Mouse (Mus musculus) neural tube, embryonic 15.5 days (tissue): Measurements from ENCODE around the gene Prr5. TPM values are rescaled to one million over a fixed set of nuclear protein-coding genes. Genes with fewer than 3 reads are reported as not detected.
A peak's percentile ranks its signal among the peaks of the same experiment; 100 is the strongest.
"Not testable (repeated sequence)": the region's sequence is repeated elsewhere in the genome, so short reads cannot be mapped to it uniquely, and the experiment has no call there.

Source experiments
- ATAC-seq: fragments of 200-750 bp; cut with Nextera tagmentation; 2 replicates; pipeline ENCODE4 v1.8.0; 2017; ENCODE audit warnings: mild to moderate bottlenecking, moderate TSS enrichment, moderate library complexity; ENCODE audit not compliant: low FRiP score
- H3K27ac ChIP-seq: fragments of 300-500 bp; sonication (generic); replicated peaks from 2 replicates; pipeline ENCODE4 v1.5.1; 2015; ENCODE audit warnings: mild to moderate bottlenecking, inconsistent platforms
- H3K27me3 ChIP-seq: fragments of 300-500 bp; sonication (generic); replicated peaks from 2 replicates; pipeline ENCODE4 v1.6.1; 2015; ENCODE audit warnings: inconsistent platforms
- H3K36me3 ChIP-seq: fragments of 300-500 bp; sonication (generic); 2 replicates; pipeline ENCODE4 v1.6.1; 2015; ENCODE audit warnings: inconsistent platforms
- H3K4me1 ChIP-seq: fragments of 300-500 bp; sonication (generic); 2 replicates; pipeline ENCODE4 v1.6.1; 2015; ENCODE audit warnings: inconsistent platforms
- H3K4me2 ChIP-seq: fragments of 300-500 bp; sonication (generic); 2 replicates; pipeline ENCODE4 v1.6.1; 2015; ENCODE audit warnings: inconsistent platforms, mild to moderate bottlenecking, moderate library complexity
- H3K4me3 ChIP-seq: fragments of 300-500 bp; sonication (generic); replicated peaks from 2 replicates; pipeline ENCODE4 v1.5.1; 2015; ENCODE audit warnings: mild to moderate bottlenecking, inconsistent platforms
- H3K9ac ChIP-seq: fragments of 300-500 bp; sonication (generic); replicated peaks from 2 replicates; pipeline ENCODE4 v1.6.1; 2015; ENCODE audit warnings: mild to moderate bottlenecking, inconsistent platforms
- H3K9me3 ChIP-seq: fragments of 300-500 bp; sonication (generic); replicated peaks from 2 replicates; pipeline ENCODE4 v1.6.1; 2016; ENCODE audit warnings: inconsistent platforms
- WGBS: fragments of 180-500 bp; shearing (Covaris S2); methylation state at CpG from one replicate; pipeline ENCODE4 v1.1.7; 2015; ENCODE audit warnings: mixed read lengths; 5-methylcytosine and 5-hydroxymethylcytosine counted together
- polyA plus RNA-seq: library from polyadenylated mRNA; unstranded; fragments of >200 nt; fragmentation: Nextera tagmentation; extraction: Ambion mirVana; gene quantifications from 2 replicates; pipeline ENCODE4 v1.2.1, GENCODE M21; 2015

The Prr5 gene
- polyA plus RNA-seq, 1 experiment from 2014 or later, result 29.3 TPM

GRCm38 (mm10) chr15:84719791-84720190 is 50.4 kb downstream of the Prr5 start, which contains the start of gene Arhgap8:
Arhgap8 (plus strand) TSS chr15:84720052.
- peaks cover 27% of the 10 kb centered on the region for H3K27me3 ChIP-seq
- 4% methylated on average over 24 of the region's 24 CpGs for WGBS
- H3K4me1 ChIP-seq, result peaks cover 15% of the 10 kb centered on the region
- H3K9me3 ChIP-seq, result no peaks in the 10 kb centered on the region
- peak within 1 kb of the TSS; percentile 48 for H3K4me2 ChIP-seq
- ATAC-seq, result no peak
- no peaks in the 10 kb centered on the region for H3K36me3 ChIP-seq
- H3K27ac ChIP-seq, result no peak within 1 kb of the TSS
- H3K9ac ChIP-seq, result no peak within 1 kb of the TSS
- peak within 1 kb of the TSS; percentile 13; the same call in 1 of the 2 replicates for H3K4me3 ChIP-seq

- Histone ChIP-seq H3K9ac (no peak overlapping the region), H3K4me1 (peaks cover 10% of the 10 kb centered on the region), H3K9me3 (no peaks in the 10 kb centered on the region), H3K4me3 (peak overlapping the region; percentile 13; the same call in 1 of the 2 replicates), H3K4me2 (peak overlapping the region; percentile 48), H3K27ac (no peak overlapping the region), H3K27me3 (peaks cover 27% of the 10 kb centered on the region), H3K36me3 (no peaks in the 10 kb centered on the region)
- ATAC-seq, result no peak
- WGBS, result 6% methylated on average over 33 of the region's 33 CpGs
Measured at GRCm38 (mm10) chr15:84720291-84721204, 51.1 kb downstream of the Prr5 start.

GRCm38 (mm10) chr15:84723656-84724055 is 54.2 kb downstream of the Prr5 start:
- Histone ChIP-seq H3K4me1 (peaks cover 22% of the 10 kb centered on the region), H3K27me3 (peaks cover 27% of the 10 kb centered on the region)
- not testable (repeated sequence) for ATAC-seq, H3K36me3 ChIP-seq, H3K9me3 ChIP-seq, H3K9ac ChIP-seq, H3K27ac ChIP-seq, H3K4me3 ChIP-seq, H3K4me2 ChIP-seq
- 95% methylated on average over 1 of the region's 1 CpGs for WGBS

GRCm38 (mm10) chr15:84724199-84724598 is 54.8 kb downstream of the Prr5 start:
- 77% methylated on average over 4 of the region's 4 CpGs for WGBS

GRCm38 (mm10) chr15:84729685-84730084 is 60.3 kb downstream of the Prr5 start:
- Histone ChIP-seq H3K9me3 (no peaks in the 10 kb centered on the region), H3K27me3 (no peaks in the 10 kb centered on the region), H3K27ac (peak overlapping the region; percentile 43), H3K4me3 (no peak overlapping the region), H3K36me3 (no peaks in the 10 kb centered on the region), H3K4me1 (peaks cover 34% of the 10 kb centered on the region), H3K9ac (no peak overlapping the region), H3K4me2 (no peak overlapping the region)
- 58% methylated on average over 6 of the region's 6 CpGs for WGBS
- ATAC-seq, result peak; percentile 35; the same call in 1 of the 2 replicates

More at GRCm38 (mm10) chr15:84724199-84724598, 54.8 kb downstream of the Prr5 start:
- no peak overlapping the region for H3K4me2 ChIP-seq
- no peak overlapping the region for H3K27ac ChIP-seq
- ATAC-seq, result no peak
- no peak overlapping the region for H3K9ac ChIP-seq
- H3K4me3 ChIP-seq, result no peak overlapping the region
- peaks cover 25% of the 10 kb centered on the region for H3K27me3 ChIP-seq
- no peaks in the 10 kb centered on the region for H3K36me3 ChIP-seq
- no peaks in the 10 kb centered on the region for H3K9me3 ChIP-seq
- H3K4me1 ChIP-seq, result peaks cover 25% of the 10 kb centered on the region

GRCm38 (mm10) chr15:84730893-84731292 is 61.5 kb downstream of the Prr5 start:
- H3K36me3 ChIP-seq, result no peaks in the 10 kb centered on the region
- no peaks in the 10 kb centered on the region for H3K9me3 ChIP-seq
- no peak for ATAC-seq
- 56% methylated on average over 1 of the region's 1 CpGs for WGBS
- H3K4me1 ChIP-seq, result peaks cover 34% of the 10 kb centered on the region
- H3K27ac ChIP-seq, result peak overlapping the region; percentile 63
- no peak overlapping the region for H3K9ac ChIP-seq
- no peak overlapping the region for H3K4me3 ChIP-seq
- no peaks in the 10 kb centered on the region for H3K27me3 ChIP-seq
- no peak overlapping the region for H3K4me2 ChIP-seq

- Histone ChIP-seq H3K4me2 (no peak overlapping the region; the same call in 1 of the 2 replicates), H3K27ac (peak overlapping the region; percentile 63), H3K4me3 (no peak overlapping the region), H3K4me1 (peaks cover 43% of the 10 kb centered on the region), H3K27me3 (no peaks in the 10 kb centered on the region), H3K9me3 (no peaks in the 10 kb centered on the region), H3K36me3 (no peaks in the 10 kb centered on the region), H3K9ac (no peak overlapping the region)
- WGBS, result 12% methylated on average over 18 of the region's 18 CpGs
- 0 out of 2 replicates have a peak, but pooled peaks have one; percentile 34 for ATAC-seq
Measured at GRCm38 (mm10) chr15:84731676-84732424, 62.4 kb downstream of the Prr5 start.

- Histone ChIP-seq H3K4me3 (no peak overlapping the region), H3K4me2 (no peak overlapping the region; the same call in 1 of the 2 replicates), H3K27me3 (no peaks in the 10 kb centered on the region), H3K36me3 (no peaks in the 10 kb centered on the region), H3K27ac (peak overlapping the region; percentile 63), H3K9ac (no peak overlapping the region), H3K4me1 (peaks cover 47% of the 10 kb centered on the region), H3K9me3 (no peaks in the 10 kb centered on the region)
- no peak for ATAC-seq
- 34% methylated on average over 4 of the region's 4 CpGs for WGBS
Measured at GRCm38 (mm10) chr15:84732425-84732749, 63.0 kb downstream of the Prr5 start.

- H3K27me3 ChIP-seq, result no peaks in the 10 kb centered on the region
- H3K27ac ChIP-seq, result peak overlapping the region; percentile 70
- peak overlapping the region; percentile 30 for H3K4me2 ChIP-seq
- H3K4me1 ChIP-seq, result peaks cover 26% of the 10 kb centered on the region
- ATAC-seq, result peak; percentile 75
- 18% methylated on average over 11 of the region's 11 CpGs for WGBS
- H3K9me3 ChIP-seq, result 0 out of 2 replicates have a peak, but pooled peaks cover 3% of the 10 kb centered on the region
- H3K4me3 ChIP-seq, result no peak overlapping the region
- H3K9ac ChIP-seq, result no peak overlapping the region
- no peaks in the 10 kb centered on the region for H3K36me3 ChIP-seq
Measured at GRCm38 (mm10) chr15:84736346-84736993, 67.0 kb downstream of the Prr5 start.

- H3K4me2 ChIP-seq, result no peak overlapping the region
- no peaks in the 10 kb centered on the region for H3K27me3 ChIP-seq
- peaks cover 21% of the 10 kb centered on the region for H3K4me1 ChIP-seq
- H3K4me3 ChIP-seq, result no peak overlapping the region
- WGBS, result 22% methylated on average over 3 of the region's 4 CpGs
- H3K27ac ChIP-seq, result peak overlapping the region; percentile 70; the same call in 1 of the 2 replicates
- 0 out of 2 replicates have a peak, but pooled peaks cover 3% of the 10 kb centered on the region for H3K9me3 ChIP-seq
- no peaks in the 10 kb centered on the region for H3K36me3 ChIP-seq
- 0 out of 2 replicates have a peak, but pooled peaks have one; percentile 44 for ATAC-seq
- no peak overlapping the region for H3K9ac ChIP-seq
Measured at GRCm38 (mm10) chr15:84736994-84737346, 67.5 kb downstream of the Prr5 start.

GRCm38 (mm10) chr15:84738246-84738645 is 68.8 kb downstream of the Prr5 start:
- Histone ChIP-seq H3K27me3 (no peaks in the 10 kb centered on the region), H3K9ac (no peak overlapping the region), H3K4me3 (no peak overlapping the region), H3K36me3 (no peaks in the 10 kb centered on the region), H3K4me1 (peaks cover 13% of the 10 kb centered on the region), H3K4me2 (no peak overlapping the region), H3K9me3 (0 out of 2 replicates have a peak, but pooled peaks cover 3% of the 10 kb centered on the region), H3K27ac (no peak overlapping the region)
- ATAC-seq, result no peak
- WGBS, result 85% methylated on average over 7 of the region's 7 CpGs
